Mouse (Mus musculus): ENCODE measurements at regions not wholly inside any gene's neighbourhood (a gene's known extent, or its start where the extent isn't known, plus 50 kb on each side); places are given as distances from the start of the nearest gene placed in this dataset.
A peak's percentile ranks its signal among the peaks of the same experiment; 100 is the strongest.

DNA sequence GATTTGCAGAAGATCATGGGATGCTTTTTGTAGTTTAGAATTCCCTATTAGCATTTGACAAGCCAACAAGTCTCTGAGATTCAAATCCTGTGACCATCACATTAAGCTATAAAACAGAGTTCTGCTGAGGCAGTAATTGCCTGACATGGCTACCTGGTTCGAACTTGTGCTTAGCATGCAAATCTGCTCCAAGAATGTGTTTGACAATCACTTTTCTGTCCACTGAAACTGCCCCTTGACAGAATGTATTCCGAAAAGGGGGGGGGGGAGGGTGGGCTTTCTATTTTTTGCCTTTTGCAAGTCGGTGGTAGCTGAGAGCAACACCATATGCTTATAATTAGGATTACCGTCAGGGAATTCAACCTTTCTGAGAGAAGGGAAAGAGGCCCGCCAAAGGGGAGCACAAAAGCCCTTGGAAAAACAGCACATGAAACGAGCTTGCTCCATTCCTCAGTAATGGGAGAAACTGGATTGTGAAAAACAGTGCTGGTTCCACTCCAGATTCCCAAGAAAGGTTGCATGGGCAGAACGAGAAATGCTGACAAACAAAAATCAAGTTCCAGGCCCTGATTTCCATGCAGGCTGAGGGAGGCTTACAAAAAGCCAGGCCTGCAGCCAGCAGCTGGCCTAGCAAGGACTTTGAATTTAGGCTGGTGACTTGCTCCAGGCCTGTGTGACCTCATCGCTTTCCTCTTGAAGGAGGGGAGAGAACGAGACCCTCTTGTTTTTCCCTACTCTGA lies 176.1 kb upstream of the Ldb2 start:
- Histone ChIP-seq H3K27ac (peak overlapping the region; percentile 40), H3K9me3 (no peaks in the 10 kb centered on the region), H3K9ac (no peak overlapping the region), H3K27me3 (replicated peaks) (no peaks in the 10 kb centered on the region), H3K4me1 (no peaks in the 10 kb centered on the region), H3K4me3 (replicated peaks) (no peak overlapping the region), H3K4me2 (no peak overlapping the region), H3K36me3 (no peaks in the 10 kb centered on the region)
- ATAC-seq (ENCODE audit: insufficient read depth, low FRiP score, low read depth) = no peak
- WGBS = 33% methylated on average over 9 of the region's 9 CpGs

DNA sequence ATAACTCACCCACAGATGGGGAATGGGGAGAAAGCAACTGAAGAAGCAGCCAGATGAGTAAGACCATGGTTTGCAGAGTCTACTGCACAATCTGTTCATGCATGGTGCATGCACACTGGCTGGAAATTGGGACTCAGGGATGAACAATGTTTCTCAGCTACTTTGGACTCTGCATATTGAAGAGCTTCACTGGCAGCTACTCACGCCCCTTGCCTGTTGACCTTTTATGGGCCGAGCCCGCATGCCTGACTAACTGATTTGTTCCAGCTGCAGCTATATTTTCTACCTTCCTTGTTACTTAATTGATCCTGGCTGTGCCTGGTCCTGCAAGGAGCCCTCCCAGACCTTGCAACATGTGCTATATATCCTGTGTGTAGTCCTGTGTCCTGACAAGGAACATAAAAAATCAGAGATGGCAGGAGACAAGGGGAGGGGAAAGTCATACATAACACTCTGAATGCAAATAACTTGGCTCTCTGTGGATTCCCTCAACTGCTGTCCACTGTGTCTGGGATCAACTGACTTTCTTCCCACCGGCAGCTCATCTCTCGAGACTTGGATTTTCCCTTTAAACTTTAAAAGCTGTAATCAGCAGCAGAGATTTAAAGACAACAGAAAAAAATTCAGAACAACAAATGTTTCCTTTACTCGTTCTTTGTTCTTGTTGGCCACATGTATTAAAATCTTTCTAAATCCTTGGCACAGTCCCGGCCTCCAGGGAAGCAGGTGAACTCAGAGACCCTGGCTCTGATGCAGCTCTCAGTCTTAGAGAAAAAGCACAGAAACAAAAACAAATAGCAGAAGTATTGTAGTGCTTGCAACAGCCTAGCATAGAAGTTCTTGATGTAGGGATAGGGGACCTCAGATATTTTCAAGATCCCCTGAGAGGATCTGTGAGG lies 143.8 kb upstream of the Ldb2 start:
- Histone ChIP-seq H3K36me3 (no peaks in the 10 kb centered on the region), H3K4me3 (replicated peaks) (no peak overlapping the region), H3K4me2 (no peak overlapping the region), H3K27ac (peak overlapping the region; percentile 9; the same call in 1 of the 2 replicates), H3K9ac (no peak overlapping the region), H3K9me3 (no peaks in the 10 kb centered on the region), H3K27me3 (replicated peaks) (no peaks in the 10 kb centered on the region), H3K4me1 (no peaks in the 10 kb centered on the region)
- ATAC-seq (ENCODE audit: insufficient read depth, low FRiP score, low read depth) = 0 out of 2 replicates have a peak, but pooled peaks have one; percentile 18
- WGBS = 28% methylated on average over 7 of the region's 7 CpGs

DNA sequence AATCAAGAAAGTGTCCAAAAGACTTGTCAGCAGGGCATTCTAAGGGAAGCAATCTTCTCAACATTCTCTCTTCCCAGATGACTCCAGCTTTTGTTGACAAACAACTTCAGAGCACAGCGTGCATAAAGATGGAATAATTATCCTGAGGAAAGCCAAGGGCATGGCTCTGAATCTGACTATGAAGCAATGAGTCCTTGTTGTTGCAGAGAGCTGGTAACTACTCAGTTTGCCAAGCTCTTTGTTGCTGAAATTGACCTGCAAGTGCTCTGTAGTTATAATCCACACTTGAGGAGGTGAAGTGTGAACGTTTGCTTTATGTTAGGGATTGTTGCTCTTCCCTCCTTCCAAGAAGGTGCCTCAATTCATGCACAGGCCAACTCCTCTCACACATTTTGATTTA lies 143.1 kb upstream of the Ldb2 start:
- ATAC-seq (ENCODE audit: insufficient read depth, low FRiP score, low read depth) = no peak

DNA sequence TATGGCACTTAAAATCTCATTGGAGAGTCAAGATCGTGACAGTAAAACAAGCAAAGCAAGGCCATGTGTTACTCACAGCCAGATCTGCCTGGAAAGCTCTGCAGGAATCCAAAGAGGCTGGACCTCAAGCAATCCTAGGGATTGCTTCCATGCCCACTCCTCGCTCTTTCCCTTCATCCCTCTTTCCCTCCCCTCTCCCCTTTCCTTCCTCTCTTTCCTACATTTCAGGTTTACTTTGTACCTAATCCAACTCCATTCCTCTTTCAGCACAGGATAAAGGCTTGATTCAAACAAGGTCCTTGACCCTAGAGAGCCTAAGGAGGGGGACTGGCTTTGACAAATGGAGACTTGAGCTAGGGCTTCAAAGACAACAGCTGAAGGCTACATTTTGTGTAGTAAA lies 126.0 kb upstream of the Ldb2 start:
- H3K9ac ChIP-seq = no peak overlapping the region
- H3K4me1 ChIP-seq = no peaks in the 10 kb centered on the region
- no peak overlapping the region for H3K4me2 ChIP-seq
- no peak overlapping the region for H3K27ac ChIP-seq
- no peaks in the 10 kb centered on the region for H3K9me3 ChIP-seq
- H3K4me3 ChIP-seq (replicated peaks) = no peak overlapping the region
- no peak for ATAC-seq (ENCODE audit: insufficient read depth, low FRiP score, low read depth)
- H3K36me3 ChIP-seq = no peaks in the 10 kb centered on the region
- no peaks in the 10 kb centered on the region for H3K27me3 ChIP-seq (replicated peaks)
- WGBS = 21% methylated on average over 2 of the region's 2 CpGs

More for the DNA sequence above, 143.1 kb upstream of the Ldb2 start:
- H3K36me3 ChIP-seq = no peaks in the 10 kb centered on the region
- H3K27me3 ChIP-seq (replicated peaks) = no peaks in the 10 kb centered on the region
- no peak overlapping the region for H3K4me2 ChIP-seq
- H3K4me1 ChIP-seq = no peaks in the 10 kb centered on the region
- no peak overlapping the region for H3K9ac ChIP-seq
- no peak overlapping the region for H3K4me3 ChIP-seq (replicated peaks)
- no peaks in the 10 kb centered on the region for H3K9me3 ChIP-seq
- peak overlapping the region; percentile 3; the same call in 1 of the 2 replicates for H3K27ac ChIP-seq
- 43% methylated on average over 2 of the region's 2 CpGs for WGBS

DNA sequence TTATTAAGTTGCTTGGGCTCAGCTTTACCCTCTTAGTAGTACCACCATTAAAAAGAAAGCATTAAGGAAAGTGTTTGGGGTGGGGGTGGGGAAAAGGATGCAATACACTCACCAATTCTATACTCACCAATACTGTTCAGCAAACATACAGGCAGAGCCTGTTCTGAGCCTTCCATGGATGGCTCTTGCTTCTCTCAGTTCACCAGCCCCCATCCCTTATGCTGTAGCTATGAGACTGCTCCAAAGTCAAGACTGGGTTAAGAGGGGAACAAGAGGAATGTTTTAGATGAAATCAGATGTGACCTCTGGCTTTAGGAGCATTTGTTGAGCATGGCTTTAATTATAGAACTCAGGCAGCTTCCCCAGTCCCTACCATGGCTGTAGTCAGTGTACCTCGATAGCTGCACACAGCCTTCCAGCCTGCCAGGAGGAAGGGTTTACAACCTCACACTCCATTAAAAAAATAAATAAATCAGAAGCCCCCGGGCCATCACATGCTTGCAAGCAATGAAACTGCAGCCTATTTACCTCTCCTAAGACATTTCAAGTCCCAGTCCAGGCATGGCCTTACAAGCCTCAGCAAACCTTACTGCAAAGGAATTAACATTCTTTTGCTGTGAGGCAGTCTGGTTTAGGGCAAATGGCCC lies 122.8 kb upstream of the Ldb2 start:
- ATAC-seq (ENCODE audit: insufficient read depth, low FRiP score, low read depth) = no peak
- H3K9ac ChIP-seq = no peak overlapping the region

DNA sequence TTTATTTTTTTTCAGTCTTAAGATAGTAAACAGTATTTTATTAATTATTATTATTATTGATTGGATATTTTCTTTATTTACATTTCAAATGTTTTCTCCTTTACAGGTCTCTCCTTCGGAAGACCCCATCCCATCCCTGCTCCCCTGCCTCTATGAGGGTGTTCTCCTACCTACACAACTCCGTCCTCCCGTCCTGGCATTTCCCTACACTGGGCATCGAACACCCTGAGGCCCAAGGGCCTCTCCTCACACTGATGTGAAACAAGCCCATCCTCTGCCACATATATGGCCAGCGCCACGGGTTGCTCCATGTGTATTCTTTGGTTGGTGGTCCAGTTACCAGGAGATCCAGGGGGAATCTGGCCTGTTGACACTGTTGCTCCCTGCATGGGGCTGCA lies 118.3 kb upstream of the Ldb2 start:
- Histone ChIP-seq H3K27me3 (replicated peaks) (no peaks in the 10 kb centered on the region), H3K4me2 (no peak overlapping the region), H3K9ac (no peak overlapping the region), H3K9me3 (no peaks in the 10 kb centered on the region), H3K4me3 (replicated peaks) (no peak overlapping the region), H3K4me1 (no peaks in the 10 kb centered on the region), H3K27ac (no peak overlapping the region), H3K36me3 (no peaks in the 10 kb centered on the region)
- ATAC-seq (ENCODE audit: insufficient read depth, low FRiP score, low read depth) = no peak
- WGBS = 93% methylated on average over 6 of the region's 6 CpGs

More for the DNA sequence above, 122.8 kb upstream of the Ldb2 start:
- H3K4me1 ChIP-seq = no peaks in the 10 kb centered on the region
- H3K36me3 ChIP-seq = no peaks in the 10 kb centered on the region
- no peaks in the 10 kb centered on the region for H3K27me3 ChIP-seq (replicated peaks)
- WGBS = 27% methylated on average over 2 of the region's 2 CpGs
- no peak overlapping the region for H3K27ac ChIP-seq
- H3K4me3 ChIP-seq (replicated peaks) = no peak overlapping the region
- H3K4me2 ChIP-seq = no peak overlapping the region
- no peaks in the 10 kb centered on the region for H3K9me3 ChIP-seq

DNA sequence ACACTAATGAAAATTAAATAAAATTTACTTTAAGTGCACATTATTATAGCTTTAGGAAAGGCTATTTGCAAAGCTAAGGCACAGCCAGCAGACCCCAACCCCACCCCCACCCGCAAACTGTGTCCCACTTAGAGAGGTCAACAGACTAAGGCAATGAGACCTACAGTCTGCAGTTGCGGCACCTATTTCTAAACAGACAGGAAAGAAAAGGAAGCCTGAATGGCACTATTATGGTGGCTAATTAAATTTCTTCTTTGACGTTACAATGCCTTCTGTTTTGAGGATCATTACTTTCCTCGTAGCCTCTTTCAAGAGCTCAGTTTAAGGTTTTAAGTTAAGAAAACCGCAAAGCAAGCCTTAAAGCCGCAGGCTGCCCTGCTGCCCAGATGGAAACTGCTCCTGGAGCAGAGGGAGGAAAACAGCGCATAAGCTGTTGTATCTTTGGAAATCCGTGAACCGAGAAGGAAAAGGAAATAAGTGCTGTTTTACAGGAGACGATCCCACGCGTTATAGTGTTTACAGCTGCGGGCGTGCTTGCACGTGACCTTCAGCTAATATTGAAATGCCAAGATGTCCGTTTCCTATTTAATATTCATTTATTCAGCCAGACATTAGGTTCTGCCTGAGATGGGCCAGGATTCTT lies 117.8 kb upstream of the Ldb2 start:
- Histone ChIP-seq H3K36me3 (no peaks in the 10 kb centered on the region), H3K9me3 (no peaks in the 10 kb centered on the region), H3K4me2 (peak overlapping the region; percentile 16; the same call in 1 of the 2 replicates), H3K27ac (no peak overlapping the region), H3K9ac (no peak overlapping the region), H3K27me3 (replicated peaks) (no peaks in the 10 kb centered on the region), H3K4me1 (no peaks in the 10 kb centered on the region), H3K4me3 (replicated peaks) (no peak overlapping the region)
- no peak for ATAC-seq (ENCODE audit: insufficient read depth, low FRiP score, low read depth)
- WGBS = 62% methylated on average over 16 of the region's 16 CpGs

DNA sequence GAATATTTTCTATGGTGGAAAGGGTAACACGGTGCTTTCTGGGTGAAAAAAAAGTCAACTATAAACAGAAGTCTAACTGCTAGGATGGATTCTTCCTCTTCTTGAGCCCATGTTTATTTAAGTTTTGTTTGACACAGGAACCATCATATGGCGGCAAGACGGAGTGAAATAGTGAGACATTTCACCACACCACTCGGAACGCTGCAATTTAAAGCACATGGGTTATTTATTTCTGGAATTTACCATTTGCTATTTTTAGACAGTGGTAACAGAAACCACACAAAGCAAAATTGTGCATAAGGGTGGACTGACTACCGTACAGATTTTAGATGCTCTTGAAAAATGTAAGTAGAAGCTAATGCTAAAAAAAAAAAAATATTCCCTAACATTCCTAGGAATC lies 103.1 kb upstream of the Ldb2 start:
- Histone ChIP-seq H3K27me3 (replicated peaks) (no peaks in the 10 kb centered on the region), H3K4me1 (no peaks in the 10 kb centered on the region), H3K9ac (no peak overlapping the region), H3K9me3 (no peaks in the 10 kb centered on the region), H3K4me3 (replicated peaks) (no peak overlapping the region), H3K4me2 (no peak overlapping the region), H3K27ac (no peak overlapping the region), H3K36me3 (no peaks in the 10 kb centered on the region)
- WGBS = 33% methylated on average over 6 of the region's 6 CpGs
- no peak for ATAC-seq (ENCODE audit: insufficient read depth, low FRiP score, low read depth)

DNA sequence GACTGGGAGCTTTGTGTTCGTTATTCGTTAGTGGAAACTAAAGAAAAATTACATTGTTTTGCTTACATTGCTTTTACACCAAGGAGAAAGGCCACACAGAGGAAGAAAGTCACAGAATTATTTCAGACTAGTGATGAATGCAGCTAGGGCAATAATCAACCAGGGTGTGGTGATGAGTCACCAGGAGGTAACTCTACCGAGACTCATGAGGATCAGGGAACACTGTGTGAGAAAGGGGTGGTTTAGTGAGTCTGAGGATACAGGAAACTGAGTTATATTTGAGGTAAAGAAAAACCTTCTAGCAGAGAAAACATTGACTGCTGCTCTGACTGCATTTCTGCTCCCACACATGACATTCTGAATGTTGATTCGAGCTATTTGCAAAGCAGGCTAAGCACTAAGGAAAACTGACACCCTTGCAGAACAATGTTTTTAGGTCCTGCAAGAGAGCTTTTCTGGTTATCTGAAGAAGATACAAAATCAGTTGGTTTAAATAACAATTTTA lies 87.1 kb upstream of the Ldb2 start:
- 65% methylated on average over 4 of the region's 4 CpGs for WGBS
- ATAC-seq (ENCODE audit: insufficient read depth, low FRiP score, low read depth) = peak; percentile 76; the same call in 1 of the 2 replicates
- Histone ChIP-seq H3K36me3 (no peaks in the 10 kb centered on the region), H3K9ac (no peak overlapping the region), H3K4me2 (no peak overlapping the region), H3K4me1 (no peaks in the 10 kb centered on the region), H3K9me3 (no peaks in the 10 kb centered on the region), H3K4me3 (replicated peaks) (no peak overlapping the region), H3K27me3 (replicated peaks) (no peaks in the 10 kb centered on the region), H3K27ac (no peak overlapping the region)

DNA sequence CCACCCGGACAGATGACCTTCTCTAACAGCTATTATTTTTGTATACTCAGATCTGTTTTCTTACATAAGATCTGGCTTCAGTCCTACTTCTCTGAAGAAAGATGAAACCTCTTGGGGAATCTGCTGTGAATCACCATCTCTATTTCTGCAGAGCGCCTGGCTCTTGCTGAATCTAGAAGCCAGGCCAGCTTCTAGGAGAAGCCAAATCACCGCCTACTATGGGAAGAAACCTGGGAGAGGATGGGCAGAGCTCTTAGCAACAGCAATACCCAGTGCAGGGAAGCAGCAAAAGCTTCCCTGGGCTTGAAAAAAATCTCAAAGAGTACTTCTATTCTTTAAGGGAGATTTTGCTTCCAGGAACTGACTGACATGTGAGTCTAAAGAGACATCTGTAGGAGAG lies 77.5 kb upstream of the Ldb2 start:
- ATAC-seq (ENCODE audit: insufficient read depth, low FRiP score, low read depth) = no peak
- 0 out of 2 replicates have a peak, but pooled peaks cover 4% of the 10 kb centered on the region for H3K4me1 ChIP-seq
- peak overlapping the region; percentile 51; the same call in 1 of the 2 replicates for H3K27ac ChIP-seq
- H3K4me2 ChIP-seq = no peak overlapping the region; the same call in 1 of the 2 replicates
- no peaks in the 10 kb centered on the region for H3K36me3 ChIP-seq
- no peak overlapping the region for H3K4me3 ChIP-seq (replicated peaks)
- no peak overlapping the region for H3K9ac ChIP-seq
- H3K27me3 ChIP-seq (replicated peaks) = no peaks in the 10 kb centered on the region
- 45% methylated on average over 3 of the region's 3 CpGs for WGBS
- H3K9me3 ChIP-seq = no peaks in the 10 kb centered on the region

DNA sequence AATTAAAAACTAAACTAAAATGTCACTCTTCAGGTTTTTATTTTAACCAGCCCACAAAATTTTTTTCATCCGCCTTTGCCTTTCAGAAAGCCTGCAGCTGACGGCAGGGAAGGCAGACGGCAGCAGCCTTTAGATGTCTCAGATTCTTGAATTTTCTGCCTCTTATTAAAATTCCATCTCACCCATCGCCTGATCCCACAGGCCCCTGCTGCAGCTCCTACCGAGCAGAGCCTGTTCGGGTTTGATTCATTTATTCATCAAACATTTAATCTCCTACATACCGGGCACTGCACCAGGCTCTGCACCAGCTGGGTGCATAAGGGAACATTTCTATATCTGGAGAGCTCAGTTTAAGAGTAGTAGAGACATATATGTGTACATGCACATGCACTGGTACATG lies 72.8 kb upstream of the Ldb2 start:
- H3K27ac ChIP-seq = no peak overlapping the region
- no peak overlapping the region for H3K4me3 ChIP-seq (replicated peaks)
- H3K9me3 ChIP-seq = no peaks in the 10 kb centered on the region
- no peaks in the 10 kb centered on the region for H3K36me3 ChIP-seq
- 55% methylated on average over 7 of the region's 7 CpGs for WGBS
- ATAC-seq (ENCODE audit: insufficient read depth, low FRiP score, low read depth) = no peak
- H3K9ac ChIP-seq = no peak overlapping the region
- 0 out of 2 replicates have a peak, but pooled peaks cover 4% of the 10 kb centered on the region for H3K4me1 ChIP-seq
- H3K27me3 ChIP-seq (replicated peaks) = no peaks in the 10 kb centered on the region
- no peak overlapping the region for H3K4me2 ChIP-seq

Measured in stomach, embryonic 15.5 days (tissue).